Mouse (Mus musculus) lung, postnatal 14 days (tissue): ENCODE measurements around the gene Selenok.

Experiments used
- DNase-seq: peaks from one replicate; pipeline ENCODE4 v3.0.0; 2021

Gene Selenok

DNA sequence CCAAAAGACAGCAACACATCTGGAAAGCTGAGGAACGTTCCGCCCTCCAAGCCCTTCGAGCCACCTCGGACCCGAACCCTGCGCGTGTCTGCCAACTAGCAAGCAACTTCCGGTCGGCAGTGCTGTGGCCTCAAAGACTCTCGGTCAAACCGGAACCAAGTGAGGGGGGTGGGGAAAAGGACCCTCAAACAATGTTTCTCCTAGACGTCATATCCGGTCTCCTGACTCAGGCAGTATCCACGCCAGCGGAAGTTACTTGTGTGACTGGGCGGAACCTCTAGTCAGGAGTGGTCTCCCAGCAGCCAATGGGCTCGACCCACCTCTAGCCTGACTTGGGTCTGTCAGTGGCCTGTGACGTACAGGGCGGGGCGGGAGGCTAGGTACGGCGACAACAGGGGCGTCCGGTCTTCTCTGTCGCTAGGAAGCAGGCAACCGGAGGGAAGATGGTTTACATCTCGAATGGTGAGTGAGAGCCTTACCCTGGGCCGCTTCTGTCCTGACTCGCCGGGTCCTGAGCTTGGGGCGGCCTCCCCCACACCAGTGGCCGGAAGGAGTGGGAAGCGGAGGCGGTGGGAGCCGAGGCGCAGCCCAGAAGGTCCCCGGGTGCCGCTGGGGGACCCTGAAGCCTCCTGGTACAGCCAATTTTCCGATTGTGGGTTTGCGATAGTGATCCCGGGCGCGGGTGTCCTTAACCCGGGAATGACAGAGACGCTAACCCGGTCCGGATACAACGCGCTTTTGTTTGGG is at the start of gene Selenok:
Gene Selenok (plus strand): TSS at position 234 of the 747 bp plus-strand sequence.
- peak; percentile 94 for DNase-seq

DNA sequence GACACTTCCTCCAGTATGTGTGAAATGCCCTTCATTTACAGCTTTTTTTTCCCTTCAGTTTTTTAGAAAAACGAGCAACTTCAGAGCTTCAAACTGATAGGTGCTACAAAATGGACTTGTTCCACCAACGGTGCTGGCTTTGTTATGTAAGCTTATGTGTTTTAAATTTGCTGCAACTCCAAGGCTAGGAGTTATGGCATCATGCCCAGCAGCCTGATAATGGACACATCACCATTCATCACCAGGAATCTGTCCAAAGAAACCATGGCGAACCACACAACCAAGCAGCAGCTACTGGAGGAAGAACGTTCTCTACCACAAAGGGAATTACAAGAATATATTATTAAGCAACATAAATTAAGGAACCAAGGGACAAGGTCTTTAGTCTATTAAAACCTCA is 39.1 kb upstream of the Selenok start:
- DNase-seq = no peak

DNA sequence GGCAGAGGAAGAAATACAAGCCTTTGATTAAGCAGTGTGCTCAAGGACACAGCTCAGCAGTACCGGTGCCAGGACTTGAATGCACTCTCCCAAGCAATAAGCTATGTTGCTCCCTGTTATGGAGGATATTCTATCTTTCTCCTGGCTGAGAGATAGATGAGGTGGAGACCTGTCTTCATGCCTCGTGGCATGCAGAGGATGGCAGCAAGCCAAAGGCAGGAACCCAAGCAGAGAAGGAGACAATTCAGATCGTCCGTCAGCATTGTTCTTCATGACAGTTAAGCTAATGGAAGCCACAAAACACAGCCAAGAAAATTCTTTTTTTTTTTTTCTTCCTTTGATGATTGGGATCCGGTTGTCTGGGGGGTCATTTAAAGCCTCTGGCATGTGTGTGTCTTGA is 32.6 kb upstream of the Selenok start:
- no peak for DNase-seq

DNA sequence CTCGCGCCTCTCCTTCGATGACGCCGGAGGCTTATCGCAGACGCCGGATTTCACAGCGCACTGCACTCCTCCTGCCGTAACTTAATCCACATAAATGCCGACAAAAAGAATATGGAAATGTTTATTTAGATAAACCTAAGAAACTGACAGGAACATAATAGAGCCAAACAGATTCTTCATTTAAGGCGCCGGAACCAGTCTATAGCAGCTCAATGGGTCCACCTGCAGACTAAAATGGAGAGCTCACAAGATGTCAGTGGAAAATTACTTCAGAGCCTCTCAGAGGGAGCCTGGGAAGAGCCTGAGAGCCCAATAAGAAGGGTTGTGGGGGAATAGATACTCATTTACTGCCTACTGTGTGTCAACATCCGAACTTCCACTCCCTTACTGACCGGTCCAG is 30.6 kb upstream of the Selenok start:
- no peak for DNase-seq

DNA sequence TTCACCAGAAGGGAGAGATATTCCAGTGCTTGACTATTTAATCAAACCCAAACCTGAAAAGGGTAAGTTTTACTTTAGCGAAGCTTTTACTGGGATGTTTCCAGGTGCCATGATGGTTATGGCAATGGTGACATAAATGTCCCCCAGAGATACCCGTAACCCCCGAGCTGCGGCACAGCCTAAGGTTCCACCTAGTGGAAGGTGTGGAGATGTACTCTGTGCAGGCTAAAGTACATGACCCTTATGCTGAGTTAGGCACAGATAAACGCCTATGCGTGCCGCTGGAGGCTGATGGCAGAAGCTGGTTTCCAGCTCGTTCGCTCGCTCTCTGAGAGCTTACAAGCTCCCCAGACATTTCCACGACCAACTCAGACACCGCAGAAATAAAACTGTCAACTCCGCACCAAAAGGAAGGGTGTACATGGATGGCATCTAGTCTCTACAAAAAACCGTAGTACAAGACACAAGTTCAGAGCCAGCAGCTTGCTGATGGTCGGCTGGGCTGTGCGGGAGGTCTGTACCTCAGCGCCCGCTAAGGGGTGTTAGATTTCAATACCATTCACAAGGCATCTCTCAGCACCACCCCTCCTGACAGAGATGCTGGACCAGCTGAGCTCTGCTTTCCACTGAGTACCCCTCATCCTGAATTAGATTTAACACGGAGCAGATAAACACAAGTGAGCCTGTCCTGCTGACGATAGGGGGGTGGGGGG is 28.4 kb upstream of the Selenok start:
- DNase-seq = no peak

DNA sequence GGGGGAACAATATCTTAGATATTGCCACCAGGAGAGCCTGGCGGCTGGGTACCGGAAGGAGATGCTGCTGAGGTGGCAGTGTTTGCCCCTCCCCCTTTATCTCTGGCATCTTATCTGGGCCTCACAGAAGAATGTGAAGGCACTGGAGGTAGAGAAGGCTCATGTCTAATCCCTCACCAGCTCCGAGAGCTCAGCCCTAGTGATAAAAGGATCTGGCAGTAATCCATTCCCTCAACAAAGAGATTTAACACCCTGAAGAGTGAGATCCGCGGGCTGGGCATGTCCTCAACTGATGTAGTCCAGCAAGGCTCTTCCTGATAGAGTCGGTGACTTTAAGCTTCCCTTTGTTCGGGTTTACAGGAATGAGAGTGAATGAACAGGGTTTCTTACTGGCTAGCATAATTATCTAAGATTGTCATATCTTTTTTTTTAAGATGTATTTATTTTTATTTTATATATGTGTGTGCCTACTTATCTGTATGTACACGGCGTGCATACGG is 27.7 kb upstream of the Selenok start:
- DNase-seq = no peak

DNA sequence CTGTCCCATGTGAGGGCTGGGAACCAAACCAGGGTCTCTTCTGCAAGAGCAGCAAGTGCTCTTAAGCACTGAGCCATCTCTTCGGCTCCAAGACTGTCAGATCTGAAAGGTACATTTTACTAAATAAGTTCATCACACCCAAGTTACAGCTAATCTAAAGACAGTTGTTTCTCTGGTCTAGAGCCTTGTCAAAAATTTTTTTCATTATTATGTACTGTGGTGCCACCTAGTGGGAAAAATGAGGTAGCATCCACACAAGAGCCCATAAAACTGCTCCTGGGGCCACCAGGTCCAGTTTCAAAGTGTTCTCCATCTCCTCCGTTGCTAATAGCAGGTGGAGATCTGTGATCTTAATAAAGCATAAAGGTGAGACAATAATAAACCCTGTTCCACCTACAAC is 27.2 kb upstream of the Selenok start:
- peak; percentile 44 for DNase-seq

DNA sequence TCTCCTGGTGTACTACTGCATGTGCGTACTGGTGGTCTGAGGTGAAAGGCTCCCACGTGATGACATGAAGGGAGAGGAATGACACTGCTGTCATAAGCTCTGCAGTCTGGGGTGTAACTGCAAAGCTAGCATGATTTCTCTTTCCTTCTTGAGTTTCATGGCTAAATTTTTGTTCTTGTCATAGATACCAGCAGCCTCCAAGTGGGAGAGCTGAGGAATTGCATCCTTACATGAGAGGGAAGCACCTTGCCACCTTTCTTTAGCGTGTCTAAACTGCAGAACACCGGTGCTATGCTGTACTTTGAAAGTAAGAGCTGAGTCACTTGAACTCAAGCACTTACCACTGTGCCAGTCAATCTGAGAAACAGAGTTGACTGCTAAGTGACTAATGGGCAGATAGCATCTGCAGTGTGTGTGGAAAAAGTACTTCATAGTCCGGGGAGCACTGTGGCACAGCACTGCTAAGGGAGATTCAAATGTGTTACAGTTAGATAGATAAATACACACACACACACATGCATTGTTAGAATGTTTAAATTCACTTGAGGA is 21.3 kb upstream of the Selenok start:
- no peak for DNase-seq

DNA sequence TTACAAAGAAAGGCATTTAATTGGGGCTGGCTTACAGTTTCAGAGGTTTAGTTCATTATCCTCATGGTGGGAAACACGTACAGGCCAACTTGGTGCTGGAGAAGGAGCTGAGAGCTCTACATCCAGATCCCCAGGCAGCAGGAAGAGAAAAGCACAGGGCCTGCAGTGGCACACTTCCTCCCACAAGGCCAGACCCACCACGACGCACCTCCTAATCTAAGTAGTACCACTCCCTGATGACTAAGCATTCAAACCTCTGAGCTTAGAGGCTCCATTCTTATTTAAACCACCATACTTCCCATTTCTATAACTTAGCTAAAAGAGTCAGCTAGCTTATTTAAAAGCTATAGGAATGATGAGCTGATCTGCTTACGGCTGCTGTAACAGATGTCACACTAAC is 17.3 kb upstream of the Selenok start:
- DNase-seq = no peak

DNA sequence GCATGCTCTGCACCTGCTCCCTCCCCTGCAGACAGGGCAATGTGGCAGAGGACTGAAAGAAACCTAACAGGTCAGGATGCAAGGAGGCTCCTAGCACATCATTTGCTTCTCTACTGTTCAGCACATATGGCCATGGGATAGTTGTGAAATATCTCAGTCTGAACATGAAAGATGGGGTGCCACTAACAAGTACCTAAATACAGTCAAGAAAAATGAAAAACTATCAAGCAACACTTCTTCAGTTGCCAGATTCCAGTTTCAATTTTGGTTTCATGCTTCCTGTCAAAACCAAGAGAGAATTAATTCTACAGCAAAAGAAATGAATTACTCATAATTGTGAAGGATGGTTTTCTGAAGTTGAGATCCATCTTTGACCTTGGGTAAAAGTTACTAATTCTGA is 10.7 kb upstream of the Selenok start:
- no peak for DNase-seq

DNA sequence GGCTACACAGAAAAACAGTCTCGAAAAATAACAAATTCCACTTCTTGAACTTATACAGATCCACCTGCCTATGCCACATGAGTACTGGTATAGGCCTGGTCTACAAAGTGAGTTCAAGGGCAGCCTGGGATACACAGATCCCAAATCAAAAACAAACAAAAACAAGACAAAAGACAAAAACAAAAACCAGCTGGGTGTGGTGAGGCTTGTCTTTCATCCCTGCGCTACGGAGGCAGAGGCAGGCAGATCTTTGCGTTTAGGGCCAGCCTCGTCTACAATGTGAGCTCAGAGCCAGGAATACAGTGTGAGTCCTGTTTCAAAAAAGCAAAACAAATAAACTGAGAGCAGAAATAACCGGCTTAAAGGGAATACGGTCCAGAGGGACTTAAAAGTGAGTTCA is 497 bp upstream of the Selenok start:
- no peak for DNase-seq

DNA sequence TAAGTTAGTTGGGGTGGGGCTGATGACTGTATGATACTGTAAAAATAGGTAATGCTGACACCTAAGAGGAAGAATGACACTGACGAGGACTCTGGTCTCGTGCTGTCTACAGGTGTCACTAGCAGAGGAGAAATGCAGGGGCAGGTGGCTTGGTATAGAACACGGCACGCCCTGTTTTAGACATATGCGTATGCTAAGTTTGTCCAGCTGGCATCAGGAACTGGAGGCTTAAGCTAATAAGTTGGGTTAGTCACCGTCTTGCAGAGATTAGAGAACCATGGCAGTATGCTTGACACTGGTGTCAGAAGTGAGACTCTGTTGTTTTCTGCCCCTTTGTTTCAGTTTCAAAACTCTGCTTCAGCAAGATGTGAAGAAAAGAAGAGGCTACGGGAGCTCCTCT is 3.3 kb downstream of the Selenok start:
- no peak for DNase-seq

DNA sequence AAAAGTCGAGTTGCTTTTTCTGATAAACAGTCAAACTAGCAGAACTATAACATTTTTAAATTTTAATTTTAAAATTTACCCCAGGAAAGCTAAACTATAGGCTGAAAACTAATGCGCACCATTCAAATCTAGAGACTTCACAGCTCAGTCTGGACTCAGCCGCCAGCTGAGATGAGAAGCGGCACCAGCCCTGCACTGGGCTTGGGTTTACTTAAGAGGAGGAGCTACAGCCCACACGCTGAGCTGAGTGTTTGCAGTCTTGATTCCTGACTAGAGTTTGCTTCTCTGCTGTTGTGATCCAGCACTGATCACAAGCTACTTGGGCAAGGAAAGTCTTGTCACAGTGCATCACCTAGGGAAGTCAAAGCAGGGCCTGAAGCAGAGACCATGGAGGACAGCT is 3.9 kb downstream of the Selenok start:
- DNase-seq = no peak

DNA sequence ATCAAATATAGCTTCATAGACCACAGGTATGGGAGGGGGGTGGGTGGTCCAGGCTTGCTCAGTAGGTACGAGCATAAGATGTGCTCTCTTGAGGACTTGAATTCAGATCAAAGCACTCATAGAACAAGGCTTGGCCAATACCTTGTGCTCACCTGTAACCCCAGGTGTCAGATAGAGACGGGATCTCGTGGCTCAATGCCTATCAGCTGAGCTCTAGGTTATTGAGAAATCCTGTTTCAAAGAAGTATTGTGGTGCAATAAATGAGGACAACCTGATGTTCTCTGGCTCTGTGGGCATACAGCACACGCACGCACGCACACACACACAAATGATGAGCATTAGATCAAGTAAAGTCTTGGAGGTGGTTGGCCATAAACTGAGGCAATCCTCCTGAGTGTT is 8.8 kb downstream of the Selenok start:
- no peak for DNase-seq

DNA sequence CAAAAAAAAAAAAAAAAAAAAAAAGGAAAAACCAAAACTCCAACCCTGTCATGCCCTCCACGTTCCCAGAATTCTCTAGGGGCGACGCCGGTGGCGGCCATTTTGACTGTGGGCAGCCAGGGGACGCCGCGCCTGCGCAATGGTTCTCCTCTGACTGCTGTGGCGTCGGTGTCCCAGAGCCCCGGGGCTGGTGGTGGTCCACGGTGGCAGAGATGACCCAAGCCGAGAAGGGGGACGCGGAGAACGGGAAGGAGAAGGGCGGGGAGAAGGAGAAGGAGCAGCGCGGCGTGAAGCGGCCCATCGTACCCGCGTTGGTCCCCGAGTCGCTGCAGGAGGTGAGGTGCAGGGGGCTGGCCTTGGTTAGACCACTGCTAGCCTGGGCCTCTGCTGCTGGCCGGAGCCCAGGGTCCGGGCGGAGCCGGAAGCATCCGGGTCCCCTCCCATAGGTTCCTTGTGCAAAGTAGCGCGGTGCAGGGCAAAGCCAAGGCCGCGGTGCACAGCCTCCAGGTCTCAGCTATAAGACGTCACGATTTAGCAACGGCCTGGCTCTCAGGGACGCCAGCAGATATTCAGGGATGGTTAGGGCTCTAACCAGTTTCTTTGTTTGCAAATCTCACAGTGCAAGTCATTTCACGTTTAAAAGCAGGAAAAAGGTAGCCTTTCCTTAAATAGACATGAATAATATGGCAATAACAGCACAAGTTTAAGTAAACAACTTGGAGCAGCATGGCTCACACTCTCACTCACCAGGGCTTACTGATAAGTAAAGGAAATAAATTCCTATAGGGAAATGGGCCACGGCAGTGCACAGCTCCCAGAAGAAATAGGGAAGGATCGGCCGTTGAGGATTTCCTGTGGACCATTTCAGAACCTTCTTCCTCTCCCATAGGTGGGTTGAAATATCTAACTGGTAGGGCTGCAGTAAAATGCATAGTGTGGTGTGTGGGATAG is 10.4 kb downstream of the Selenok start, which contains the start of gene Actr8:
Gene Actr8 (plus strand): TSS at position 84 of the 951 bp plus-strand sequence.
- DNase-seq = peak; percentile 96

DNA sequence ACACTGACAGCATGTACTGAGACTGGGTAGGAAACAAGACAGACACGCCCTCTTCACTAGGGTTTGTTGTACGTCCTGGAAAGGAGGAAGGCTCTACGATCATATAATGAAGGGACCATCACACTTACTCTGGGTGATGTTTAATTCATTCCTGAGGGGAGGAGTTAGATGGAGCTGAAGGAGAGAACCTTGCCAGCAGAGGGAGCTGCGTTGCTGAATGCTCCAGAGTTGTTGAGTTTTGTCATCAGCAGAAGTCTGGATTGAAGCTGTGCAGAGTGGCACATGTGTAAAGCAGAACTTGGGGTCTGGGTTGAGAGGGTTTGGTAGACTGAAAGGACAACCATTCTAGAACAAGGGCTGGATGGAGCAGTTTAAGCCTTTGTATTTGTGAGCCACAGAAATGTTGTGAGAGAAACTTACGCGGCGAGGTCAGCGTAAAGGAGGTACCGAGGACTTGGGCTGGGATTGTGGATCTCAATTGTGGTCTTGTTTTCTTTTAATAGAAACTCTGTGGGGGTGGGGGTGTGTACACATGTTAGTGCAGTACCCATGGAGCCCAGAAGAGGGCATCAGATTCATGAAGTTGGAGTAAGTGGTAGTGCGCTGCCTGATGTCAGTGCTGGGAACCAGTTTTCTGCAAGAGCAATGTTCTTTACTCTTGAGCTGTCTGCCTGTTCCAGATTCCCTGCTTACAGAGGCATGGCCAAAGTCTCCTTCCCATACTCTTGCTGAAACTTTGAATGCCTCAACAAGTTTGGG is 12.5 kb downstream of the Selenok start:
- peak; percentile 28 for DNase-seq

DNA sequence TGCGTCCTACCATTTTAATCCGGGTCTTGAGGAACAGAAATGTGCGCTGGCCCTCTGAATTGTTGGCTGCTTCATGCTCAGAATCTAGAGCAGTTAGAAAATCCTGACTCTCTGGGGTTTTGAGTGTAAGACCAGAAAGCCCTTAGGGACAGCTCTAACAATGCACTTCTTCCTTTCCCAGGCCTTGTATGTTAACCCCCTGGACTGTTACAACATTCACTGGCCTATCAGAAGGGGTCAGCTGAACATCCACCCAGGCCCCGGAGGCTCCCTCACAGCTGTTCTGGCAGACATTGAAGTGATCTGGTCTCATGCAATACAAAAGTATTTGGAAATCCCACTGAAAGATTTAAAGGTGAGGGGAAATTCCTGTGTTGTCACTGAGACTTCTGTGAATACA is 18.0 kb downstream of the Selenok start:
- DNase-seq = no peak

DNA sequence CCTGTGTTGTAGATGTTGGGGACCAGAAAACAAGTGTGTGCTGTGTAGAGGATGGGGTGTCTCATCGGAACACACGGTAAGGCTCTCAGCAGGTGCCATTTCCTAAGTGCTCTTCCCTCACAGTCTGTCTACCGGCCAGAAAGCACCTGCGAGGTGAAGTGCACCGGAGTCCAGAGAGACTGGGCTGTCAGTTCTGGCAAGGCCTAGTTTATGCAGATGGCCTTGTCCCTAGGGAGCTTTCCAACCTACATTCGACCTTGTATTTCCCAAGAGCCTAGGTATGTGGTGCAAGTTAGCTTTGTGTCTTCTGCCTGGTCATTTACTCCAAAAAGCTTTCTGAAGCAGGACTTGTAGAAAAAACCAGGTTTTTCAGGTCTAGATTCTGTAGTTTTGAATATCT is 19.2 kb downstream of the Selenok start:
- no peak for DNase-seq

DNA sequence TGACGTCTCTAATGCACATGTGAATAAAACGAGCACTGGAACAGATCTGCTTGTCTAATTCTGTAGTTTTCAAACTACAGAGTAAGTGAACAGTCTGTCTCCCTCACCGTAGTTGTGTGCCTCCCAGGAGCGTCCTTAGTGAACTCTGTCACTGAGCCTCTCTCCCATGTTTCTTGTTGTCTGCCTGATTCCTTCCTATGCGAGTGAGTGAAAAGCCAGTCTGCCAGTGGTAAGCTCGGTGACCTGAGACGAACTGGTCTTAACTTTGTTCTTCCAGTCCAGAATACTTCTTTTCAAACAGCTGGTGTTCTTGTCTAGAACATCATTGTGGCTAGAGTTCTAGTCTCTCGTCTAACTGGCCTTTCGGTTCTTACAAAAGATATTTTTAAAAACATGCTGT is 19.6 kb downstream of the Selenok start:
- DNase-seq = no peak

DNA sequence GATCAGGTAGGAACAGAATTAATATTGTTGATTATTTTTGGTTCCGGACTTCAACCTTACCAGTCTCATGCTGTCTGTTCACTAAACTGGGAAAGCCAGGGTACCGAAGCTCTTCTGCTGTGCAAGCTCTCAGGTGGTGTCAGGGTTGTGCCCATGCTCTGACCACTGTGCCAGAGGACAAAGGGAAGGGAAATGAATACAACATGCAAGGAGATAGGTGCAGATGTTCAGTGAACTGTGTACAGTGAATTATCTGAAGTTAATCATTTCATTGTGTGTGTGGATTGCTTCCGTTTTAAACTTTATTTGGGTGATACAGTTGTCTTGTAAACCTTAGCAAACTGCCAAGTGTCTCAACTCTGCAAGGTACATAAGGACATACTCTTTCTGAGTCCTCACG is 20.2 kb downstream of the Selenok start:
- no peak for DNase-seq

DNA sequence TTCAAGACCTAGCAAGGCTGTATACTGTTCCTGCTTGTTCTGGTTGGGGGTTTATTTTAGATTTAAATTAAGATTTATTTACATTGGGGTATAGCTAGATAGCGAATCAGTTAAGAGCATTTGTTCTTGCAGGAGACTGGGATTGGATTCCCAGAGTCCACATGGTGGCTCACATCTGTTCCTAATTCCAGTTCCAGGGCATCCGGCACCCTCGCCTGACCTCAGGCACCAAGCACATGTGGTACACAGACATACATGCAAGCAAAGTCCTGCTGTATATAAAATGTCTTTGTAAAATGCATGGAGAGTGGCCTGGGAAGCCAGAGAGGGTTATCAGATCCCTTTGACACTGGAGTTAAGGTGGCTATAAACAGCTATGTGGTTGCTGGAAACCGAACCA is 26.9 kb downstream of the Selenok start:
- DNase-seq = no peak
